Mouse (Mus musculus) thymus, adult 18-20 months (tissue): ENCODE results near the gene Srgap3.
"Not testable (repeated sequence)": the region's sequence is repeated elsewhere in the genome, so short reads cannot be mapped to it uniquely, and the experiment has no call there.

Source experiments
- DNase-seq, 2 experiments: peaks; one replicate each; pipeline ENCODE4 v3.0.0; 2022; ENCODE audit warnings: mixed read lengths in 2 of 2

The Srgap3 gene

GRCm38 (mm10) chr6:112735054-112735453, 212.0 kb downstream of the Srgap3 start:
- DNase-seq: no peak

- DNase-seq: no peak
Observed at GRCm38 (mm10) chr6:112733942-112734341, 213.1 kb downstream of the Srgap3 start.

GRCm38 (mm10) chr6:112732434-112732833, 214.6 kb downstream of the Srgap3 start:
- no peak for DNase-seq

GRCm38 (mm10) chr6:112731386-112731785, 215.7 kb downstream of the Srgap3 start:
- no peak for DNase-seq

- DNase-seq: peak; percentile 21 to 23
Observed at GRCm38 (mm10) chr6:112728760-112729422, 218.2 kb downstream of the Srgap3 start.

GRCm38 (mm10) chr6:112725468-112725867, 221.6 kb downstream of the Srgap3 start:
- no peak for DNase-seq

GRCm38 (mm10) chr6:112720409-112721080, 226.5 kb downstream of the Srgap3 start:
- no peak for DNase-seq

- DNase-seq: no peak
Observed at GRCm38 (mm10) chr6:112719983-112720382, 227.1 kb downstream of the Srgap3 start.

GRCm38 (mm10) chr6:112717168-112717567, 229.9 kb downstream of the Srgap3 start:
- no peak for DNase-seq

GRCm38 (mm10) chr6:112713951-112714350, 233.1 kb downstream of the Srgap3 start:
- no peak for DNase-seq

GRCm38 (mm10) chr6:112702296-112702695, 244.8 kb downstream of the Srgap3 start:
- not testable (repeated sequence) for DNase-seq

GRCm38 (mm10) chr6:112700392-112700791, 246.7 kb downstream of the Srgap3 start:
- DNase-seq: no peak

GRCm38 (mm10) chr6:112699115-112699514, 248.0 kb downstream of the Srgap3 start:
- no peak for DNase-seq

GRCm38 (mm10) chr6:112696056-112696950, 250.8 kb downstream of the Srgap3 start, which contains the start of gene Rad18:
Gene Rad18 (minus strand): TSS chr6:112696686.
- DNase-seq: peak; percentile 66 to 75

- DNase-seq: no peak
Observed at GRCm38 (mm10) chr6:112694492-112694891, 252.6 kb downstream of the Srgap3 start.

GRCm38 (mm10) chr6:112691523-112691922, 255.5 kb downstream of the Srgap3 start:
- no peak for DNase-seq

GRCm38 (mm10) chr6:112688033-112688432, 259.0 kb downstream of the Srgap3 start:
- DNase-seq: no peak

- DNase-seq: no peak
Observed at GRCm38 (mm10) chr6:112686485-112686884, 260.6 kb downstream of the Srgap3 start.

GRCm38 (mm10) chr6:112684065-112684464, 263.0 kb downstream of the Srgap3 start:
- DNase-seq: no peak
